Mouse (Mus musculus): Measurements from ENCODE around the gene Ttll10.

- no peak for TF ChIP-seq CTCF (IDR thresholded peaks at IDR 0.05; ENCODE audit: low read depth)
- TF ChIP-seq EP300 (IDR thresholded peaks at IDR 0.05; ENCODE audit: low read depth) = no peak
Observed at GRCm38 (mm10) chr4:156067256-156067949, 8.2 kb upstream of the Ttll10 start.
